Mouse (Mus musculus) brain, embryonic 14.5 days (tissue): ENCODE data around the gene Olfr281.

Source experiments
- CTCF ChIP-seq: fragments of 200-500 bp; IDR thresholded peaks from 2 replicates; pipeline ENCODE4 v1.5.1; 2012; ENCODE audit warnings: inconsistent platforms, mild to moderate bottlenecking, moderate library complexity, borderline replicate concordance; ENCODE audit not compliant: insufficient read depth, insufficient read length; ENCODE audit errors: extremely low read depth
- POLR2A ChIP-seq: fragments of 200-500 bp; IDR thresholded peaks from 2 replicates; pipeline ENCODE4 v1.6.1; 2012; ENCODE audit warnings: mild to moderate bottlenecking, inconsistent platforms, borderline replicate concordance; ENCODE audit not compliant: poor library complexity, insufficient read depth, insufficient read length, severe bottlenecking; ENCODE audit errors: extremely low read depth

GRCm38 (mm10) chr15:98486433-98487021 lies 34.1 kb downstream of the Olfr281 start:
- TF ChIP-seq CTCF: no peak
- TF ChIP-seq POLR2A: no peak
